Mouse (Mus musculus): ENCODE measurements at regions not wholly inside any gene's neighbourhood (a gene's known extent, or its start where the extent isn't known, plus 50 kb on each side); places are given as distances from the start of the nearest gene placed in this dataset.

- H3K27ac ChIP-seq (ENCODE audit: low read depth, low read length) = no peak overlapping the region
- H3K4me3 ChIP-seq (ENCODE audit: low read depth, low read length) = no peak overlapping the region
- DNase-seq (ENCODE audit: low spot score) = peak; percentile 22
- no peak overlapping the region for H3K4me2 ChIP-seq (ENCODE audit: low read length)
- ATAC-seq = no peak; the same call in 1 of the 2 replicates
- no peaks in the 10 kb centered on the region for H3K36me3 ChIP-seq (ENCODE audit: control insufficient read depth, insufficient read depth, low read length)
- no peaks in the 10 kb centered on the region for H3K4me1 ChIP-seq (ENCODE audit: control insufficient read depth, insufficient read depth, low read length)
- H3K9me3 ChIP-seq (replicated peaks; ENCODE audit: control insufficient read depth, low read length) = no peaks in the 10 kb centered on the region
- H3K27me3 ChIP-seq (replicated peaks; ENCODE audit: control insufficient read depth, insufficient read depth, low read length) = no peaks in the 10 kb centered on the region
- WGBS = 59% methylated on average over 7 of the region's 7 CpGs
- H3K9ac ChIP-seq (ENCODE audit: low read length) = no peak overlapping the region
Observed at GRCm38 (mm10) chr1:121701826-121702225, 134.0 kb upstream of the Ddx18 start.

- no peak for ATAC-seq
- no peak for DNase-seq (ENCODE audit: low spot score)
- WGBS = 81% methylated on average over 1 of the region's 1 CpGs
Observed at GRCm38 (mm10) chr1:121653901-121654300, 86.1 kb upstream of the Ddx18 start.

GRCm38 (mm10) chr1:121650071-121650470 lies 82.3 kb upstream of the Ddx18 start:
- 88% methylated on average over 3 of the region's 3 CpGs for WGBS
- no peak overlapping the region for H3K4me3 ChIP-seq (ENCODE audit: low read depth, low read length)
- no peak for ATAC-seq

More at GRCm38 (mm10) chr1:121653901-121654300, 86.1 kb upstream of the Ddx18 start:
- H3K4me2 ChIP-seq (ENCODE audit: low read length) = no peak overlapping the region
- no peaks in the 10 kb centered on the region for H3K9me3 ChIP-seq (replicated peaks; ENCODE audit: control insufficient read depth, low read length)
- H3K4me1 ChIP-seq (ENCODE audit: control insufficient read depth, insufficient read depth, low read length) = no peaks in the 10 kb centered on the region
- H3K27me3 ChIP-seq (replicated peaks; ENCODE audit: control insufficient read depth, insufficient read depth, low read length) = no peaks in the 10 kb centered on the region
- H3K4me3 ChIP-seq (ENCODE audit: low read depth, low read length) = no peak overlapping the region
- no peak overlapping the region for H3K9ac ChIP-seq (ENCODE audit: low read length)
- H3K36me3 ChIP-seq (ENCODE audit: control insufficient read depth, insufficient read depth, low read length) = no peaks in the 10 kb centered on the region
- no peak overlapping the region for H3K27ac ChIP-seq (ENCODE audit: low read depth, low read length)

GRCm38 (mm10) chr1:121631466-121631865 lies 63.7 kb upstream of the Ddx18 start:
- Histone ChIP-seq H3K4me3 (ENCODE audit: low read depth, low read length) (no peak overlapping the region), H3K36me3 (ENCODE audit: control insufficient read depth, insufficient read depth, low read length) (no peaks in the 10 kb centered on the region), H3K27ac (ENCODE audit: low read depth, low read length) (no peak overlapping the region), H3K4me2 (ENCODE audit: low read length) (no peak overlapping the region), H3K9ac (ENCODE audit: low read length) (no peak overlapping the region), H3K9me3 (replicated peaks; ENCODE audit: control insufficient read depth, low read length) (no peaks in the 10 kb centered on the region), H3K4me1 (ENCODE audit: control insufficient read depth, insufficient read depth, low read length) (no peaks in the 10 kb centered on the region), H3K27me3 (replicated peaks; ENCODE audit: control insufficient read depth, insufficient read depth, low read length) (no peaks in the 10 kb centered on the region)
- 90% methylated on average over 2 of the region's 2 CpGs for WGBS
- no peak for ATAC-seq
- no peak for DNase-seq (ENCODE audit: low spot score)

More at GRCm38 (mm10) chr1:121650071-121650470, 82.3 kb upstream of the Ddx18 start:
- Histone ChIP-seq H3K4me2 (ENCODE audit: low read length) (no peak overlapping the region), H3K4me1 (ENCODE audit: control insufficient read depth, insufficient read depth, low read length) (no peaks in the 10 kb centered on the region), H3K27me3 (replicated peaks; ENCODE audit: control insufficient read depth, insufficient read depth, low read length) (no peaks in the 10 kb centered on the region), H3K27ac (ENCODE audit: low read depth, low read length) (no peak overlapping the region), H3K9me3 (replicated peaks; ENCODE audit: control insufficient read depth, low read length) (no peaks in the 10 kb centered on the region), H3K36me3 (ENCODE audit: control insufficient read depth, insufficient read depth, low read length) (no peaks in the 10 kb centered on the region), H3K9ac (ENCODE audit: low read length) (no peak overlapping the region)
- DNase-seq (ENCODE audit: low spot score) = peak; percentile 25

- 65% methylated on average over 7 of the region's 7 CpGs for WGBS
- no peak overlapping the region for H3K9ac ChIP-seq (ENCODE audit: low read length)
- no peak for DNase-seq (ENCODE audit: low spot score)
- no peak for ATAC-seq
- H3K27ac ChIP-seq (ENCODE audit: low read depth, low read length) = no peak overlapping the region
- H3K4me3 ChIP-seq (ENCODE audit: low read depth, low read length) = no peak overlapping the region
- no peaks in the 10 kb centered on the region for H3K9me3 ChIP-seq (replicated peaks; ENCODE audit: control insufficient read depth, low read length)
- H3K36me3 ChIP-seq (ENCODE audit: control insufficient read depth, insufficient read depth, low read length) = no peaks in the 10 kb centered on the region
- no peaks in the 10 kb centered on the region for H3K4me1 ChIP-seq (ENCODE audit: control insufficient read depth, insufficient read depth, low read length)
- H3K4me2 ChIP-seq (ENCODE audit: low read length) = no peak overlapping the region
- H3K27me3 ChIP-seq (replicated peaks; ENCODE audit: control insufficient read depth, insufficient read depth, low read length) = no peaks in the 10 kb centered on the region
Observed at GRCm38 (mm10) chr1:121620262-121620661, 52.5 kb upstream of the Ddx18 start.

GRCm38 (mm10) chr1:121618550-121618949 lies 50.8 kb upstream of the Ddx18 start:
- no peaks in the 10 kb centered on the region for H3K36me3 ChIP-seq (ENCODE audit: control insufficient read depth, insufficient read depth, low read length)
- no peak for DNase-seq (ENCODE audit: low spot score)
- no peak overlapping the region for H3K9ac ChIP-seq (ENCODE audit: low read length)
- no peaks in the 10 kb centered on the region for H3K27me3 ChIP-seq (replicated peaks; ENCODE audit: control insufficient read depth, insufficient read depth, low read length)
- no peaks in the 10 kb centered on the region for H3K9me3 ChIP-seq (replicated peaks; ENCODE audit: control insufficient read depth, low read length)
- no peak for ATAC-seq
- H3K27ac ChIP-seq (ENCODE audit: low read depth, low read length) = no peak overlapping the region
- no peak overlapping the region for H3K4me3 ChIP-seq (ENCODE audit: low read depth, low read length)
- no peak overlapping the region for H3K4me2 ChIP-seq (ENCODE audit: low read length)
- H3K4me1 ChIP-seq (ENCODE audit: control insufficient read depth, insufficient read depth, low read length) = no peaks in the 10 kb centered on the region
